Mouse (Mus musculus) E14TG2a.4 (cell line): ENCODE measurements at regions not wholly inside any gene's neighbourhood (a gene's known extent, or its start where the extent isn't known, plus 50 kb on each side); places are given as distances from the start of the nearest gene placed in this dataset.

Experiments used
- H3K27me3 ChIP-seq: 2 replicates; pipeline ENCODE4 v1.6.1; 2014; ENCODE audit warnings: low read length, control low read depth; ENCODE audit not compliant: insufficient read depth
- H3K36me3 ChIP-seq: 2 replicates; pipeline ENCODE4 v1.6.1; 2014; ENCODE audit warnings: low read length, control low read depth; ENCODE audit not compliant: insufficient read depth
- H3K4me1 ChIP-seq: replicated peaks from 2 replicates; pipeline ENCODE4 v1.6.1; 2014; ENCODE audit warnings: low read depth, low read length, control low read depth
- H3K4me3 ChIP-seq: replicated peaks from 2 replicates; pipeline ENCODE4 v1.5.1; 2014; ENCODE audit warnings: mild to moderate bottlenecking, low read length
- H3K9me3 ChIP-seq: 2 replicates; pipeline ENCODE4 v1.6.1; 2014; ENCODE audit warnings: low read length, control low read depth
- CTCF ChIP-seq: conservative IDR thresholded peaks from 2 replicates; pipeline ENCODE4 v1.5.1; 2014; ENCODE audit warnings: low read length
- NANOG ChIP-seq: IDR thresholded peaks from 2 replicates; pipeline ENCODE4 v1.6.1; 2014; ENCODE audit warnings: borderline replicate concordance, low read length, mixed read lengths
- POU5F1 ChIP-seq: IDR thresholded peaks from 2 replicates; pipeline ENCODE4 v1.6.1; 2014; ENCODE audit warnings: low read length, borderline replicate concordance

- Histone ChIP-seq H3K4me3 (no peak overlapping the region), H3K4me1 (no peaks in the 10 kb centered on the region), H3K36me3 (no peaks in the 10 kb centered on the region), H3K27me3 (no peaks in the 10 kb centered on the region), H3K9me3 (no peaks in the 10 kb centered on the region)
- TF ChIP-seq CTCF (no peak), POU5F1 (no peak), NANOG (no peak)
Measured at GRCm38 (mm10) chr1:138674199-138674598, 54.3 kb upstream of the Nek7 start.
